Mouse (Mus musculus): Measurements from ENCODE around the gene Sf1. TPM values are rescaled to one million over a fixed set of nuclear protein-coding genes. Genes with fewer than 3 reads are reported as not detected.

Sf1 gene
- polyA plus RNA-seq, 1 experiment from 2014 or later, result 86.7 TPM

DNA sequence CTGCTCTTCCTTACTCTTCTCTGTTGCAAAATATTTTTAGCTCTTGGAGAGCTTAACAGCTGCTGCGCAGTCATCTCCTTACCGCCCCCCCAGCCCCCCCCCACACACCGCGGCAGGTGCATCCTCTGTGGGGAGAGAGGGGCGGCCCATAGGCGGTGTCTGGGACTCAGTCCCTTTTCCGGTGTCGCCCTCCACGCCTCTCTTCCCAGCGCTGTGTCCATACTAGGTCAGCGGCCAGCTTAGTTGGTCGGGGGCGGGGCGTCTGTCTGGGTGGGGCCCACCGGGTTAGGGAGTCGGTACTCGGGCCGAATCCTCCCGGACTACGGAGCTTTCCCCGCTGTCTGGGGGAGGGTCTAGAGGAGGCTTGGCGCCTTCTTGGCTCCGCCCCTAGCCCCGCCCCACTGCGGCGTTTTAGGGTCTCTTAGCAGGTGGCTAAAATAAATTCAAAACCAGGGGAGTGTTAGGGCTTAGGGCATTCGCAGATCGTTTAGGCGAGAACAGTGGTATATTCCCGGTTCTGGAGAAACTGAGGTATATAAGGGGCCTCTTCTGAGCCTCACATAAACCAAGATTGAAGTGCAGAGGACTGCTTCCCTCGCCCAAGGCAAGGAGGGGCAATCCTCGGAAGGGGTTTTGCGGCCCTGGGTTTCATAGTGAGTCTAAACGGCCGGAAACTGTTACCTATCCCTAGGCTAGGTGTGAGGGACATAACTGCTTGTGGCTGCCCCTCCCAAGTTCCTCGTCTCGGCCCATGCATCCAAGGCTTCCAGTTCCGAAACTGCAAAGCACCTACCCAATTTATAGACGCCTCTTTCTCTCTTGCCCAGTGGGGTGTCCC is 35.2 kb downstream of the Sf1 start:
- Histone ChIP-seq H3K9me3 (replicated peaks; ENCODE audit: control insufficient read depth, low read length) (no peaks in the 10 kb centered on the region), H3K27ac (ENCODE audit: low read length) (peak overlapping the region; percentile 77), H3K27me3 (ENCODE audit: control insufficient read depth, insufficient read depth, low read length) (no peaks in the 10 kb centered on the region), H3K9ac (ENCODE audit: low read length) (peak overlapping the region; percentile 61), H3K4me2 (ENCODE audit: low read depth, low read length) (peak overlapping the region; percentile 74), H3K4me3 (ENCODE audit: low read length) (peak overlapping the region; percentile 59), H3K4me1 (ENCODE audit: control insufficient read depth, insufficient read depth, low read length) (peaks cover 27% of the 10 kb centered on the region), H3K36me3 (ENCODE audit: control insufficient read depth, insufficient read depth) (peaks cover 7% of the 10 kb centered on the region)
- WGBS, result under 1% methylated on average over 39 of the region's 39 CpGs
- peak; percentile 50 for ATAC-seq (replicated peaks; ENCODE audit: extremely low read depth, insufficient read depth, low FRiP score)

- Histone ChIP-seq H3K27me3 (ENCODE audit: control insufficient read depth, insufficient read depth, low read length) (no peaks in the 10 kb centered on the region), H3K27ac (ENCODE audit: low read length) (peak within 1 kb of the TSS; percentile 77), H3K36me3 (ENCODE audit: control insufficient read depth, insufficient read depth) (peaks cover 5% of the 10 kb centered on the region), H3K9me3 (replicated peaks; ENCODE audit: control insufficient read depth, low read length) (no peaks in the 10 kb centered on the region), H3K4me3 (ENCODE audit: low read length) (peak within 1 kb of the TSS; percentile 59), H3K9ac (ENCODE audit: low read length) (peak within 1 kb of the TSS; percentile 61), H3K4me2 (ENCODE audit: low read depth, low read length) (peak within 1 kb of the TSS; percentile 74), H3K4me1 (ENCODE audit: control insufficient read depth, insufficient read depth, low read length) (peaks cover 27% of the 10 kb centered on the region)
- ATAC-seq (replicated peaks; ENCODE audit: extremely low read depth, insufficient read depth, low FRiP score), result peak; percentile 28; the same call in 1 of the 2 replicates
- under 1% methylated on average over 82 of the region's 87 CpGs for WGBS
These were observed 36.0 kb downstream of the Sf1 start, which contains the start of gene Rasgrp2 for GRCm38 (mm10) chr19:6399285-6400095. Gene Rasgrp2 (plus strand): TSS chr19:6399340.

- no peak for ATAC-seq (replicated peaks; ENCODE audit: extremely low read depth, insufficient read depth, low FRiP score)
- peak overlapping the region; percentile 77 for H3K27ac ChIP-seq (ENCODE audit: low read length)
These were observed 36.9 kb downstream of the Sf1 start for GRCm38 (mm10) chr19:6400096-6401086.

DNA sequence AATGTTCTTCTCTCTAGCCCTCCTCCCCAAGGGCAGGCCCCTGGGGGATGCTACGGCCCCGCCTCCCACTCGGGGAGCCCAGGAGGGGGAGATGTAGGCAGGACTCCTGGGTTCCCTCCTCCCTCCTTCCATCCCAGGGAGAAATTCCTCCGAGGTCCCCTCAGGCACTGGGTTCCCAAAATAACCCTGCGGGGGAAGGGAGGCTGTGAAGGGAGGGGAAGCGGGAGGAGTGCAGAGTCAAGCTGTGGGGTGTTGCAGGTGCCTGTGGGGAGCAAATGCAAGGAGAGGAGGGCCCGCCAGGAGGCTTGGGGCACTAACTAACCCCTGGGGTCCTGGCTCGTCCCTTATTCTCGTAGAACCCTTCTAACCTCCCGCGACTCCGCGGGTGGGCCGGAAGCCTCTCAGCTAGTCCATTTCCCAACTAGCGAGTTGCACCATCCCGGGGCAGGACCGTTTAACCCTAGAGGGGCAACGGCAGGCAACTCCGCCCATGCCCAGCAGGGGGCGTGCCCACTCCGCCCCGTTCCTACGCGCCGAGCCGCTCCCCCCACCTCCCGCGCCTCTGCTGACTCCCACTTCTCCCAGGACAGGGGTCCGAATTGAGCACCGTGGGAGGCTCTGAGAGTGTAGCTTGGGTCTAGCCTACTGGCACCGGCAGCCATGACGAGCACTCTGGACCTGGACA is 37.8 kb downstream of the Sf1 start:
- Histone ChIP-seq H3K4me1 (ENCODE audit: control insufficient read depth, insufficient read depth, low read length) (peaks cover 27% of the 10 kb centered on the region), H3K4me3 (ENCODE audit: low read length) (peak overlapping the region; percentile 59), H3K9me3 (replicated peaks; ENCODE audit: control insufficient read depth, low read length) (no peaks in the 10 kb centered on the region), H3K27ac (ENCODE audit: low read length) (peak overlapping the region; percentile 61; the same call in 1 of the 2 replicates), H3K9ac (ENCODE audit: low read length) (peak overlapping the region; percentile 61), H3K36me3 (ENCODE audit: control insufficient read depth, insufficient read depth) (peaks cover 2% of the 10 kb centered on the region; the same call in 1 of the 2 replicates), H3K4me2 (ENCODE audit: low read depth, low read length) (peak overlapping the region; percentile 74), H3K27me3 (ENCODE audit: control insufficient read depth, insufficient read depth, low read length) (no peaks in the 10 kb centered on the region)
- under 1% methylated on average over 32 of the region's 32 CpGs for WGBS
- ATAC-seq (replicated peaks; ENCODE audit: extremely low read depth, insufficient read depth, low FRiP score), result peak; percentile 29

More at GRCm38 (mm10) chr19:6400096-6401086, 36.9 kb downstream of the Sf1 start:
- 3% methylated on average over 29 of the region's 29 CpGs for WGBS
- Histone ChIP-seq H3K4me2 (ENCODE audit: low read depth, low read length) (peak overlapping the region; percentile 74), H3K4me1 (ENCODE audit: control insufficient read depth, insufficient read depth, low read length) (peaks cover 27% of the 10 kb centered on the region), H3K4me3 (ENCODE audit: low read length) (peak overlapping the region; percentile 59), H3K9me3 (replicated peaks; ENCODE audit: control insufficient read depth, low read length) (no peaks in the 10 kb centered on the region), H3K36me3 (ENCODE audit: control insufficient read depth, insufficient read depth) (peaks cover 3% of the 10 kb centered on the region; the same call in 1 of the 2 replicates), H3K27me3 (ENCODE audit: control insufficient read depth, insufficient read depth, low read length) (no peaks in the 10 kb centered on the region), H3K9ac (ENCODE audit: low read length) (peak overlapping the region; percentile 61)

DNA sequence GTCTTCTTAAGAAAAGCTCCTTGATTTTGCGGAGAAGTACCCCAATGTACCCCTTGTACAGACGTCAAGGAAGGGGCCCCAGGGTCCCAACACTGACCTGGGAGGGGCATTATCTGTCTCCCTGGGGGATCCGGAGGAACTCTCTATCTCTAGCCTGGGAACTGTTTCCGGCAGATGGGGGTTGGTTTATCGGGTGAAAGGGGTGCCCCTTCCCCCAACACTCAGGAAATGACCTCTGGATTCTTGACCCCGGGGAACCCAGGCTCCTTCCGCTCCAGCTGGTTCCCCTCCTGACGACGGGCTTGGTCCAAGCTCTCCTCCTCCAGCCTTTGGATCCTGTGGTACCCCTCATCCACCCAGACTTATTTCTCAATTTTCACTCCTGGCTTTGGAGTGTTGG is 38.5 kb downstream of the Sf1 start:
- H3K9me3 ChIP-seq (replicated peaks; ENCODE audit: control insufficient read depth, low read length), result no peaks in the 10 kb centered on the region
- H3K27ac ChIP-seq (ENCODE audit: low read length), result peak overlapping the region; percentile 33; the same call in 1 of the 2 replicates
- WGBS, result 10% methylated on average over 9 of the region's 9 CpGs
- H3K9ac ChIP-seq (ENCODE audit: low read length), result peak overlapping the region; percentile 61
- H3K4me3 ChIP-seq (ENCODE audit: low read length), result peak overlapping the region; percentile 59
- H3K27me3 ChIP-seq (ENCODE audit: control insufficient read depth, insufficient read depth, low read length), result no peaks in the 10 kb centered on the region
- H3K4me1 ChIP-seq (ENCODE audit: control insufficient read depth, insufficient read depth, low read length), result peaks cover 27% of the 10 kb centered on the region
- no peaks in the 10 kb centered on the region for H3K36me3 ChIP-seq (ENCODE audit: control insufficient read depth, insufficient read depth)
- H3K4me2 ChIP-seq (ENCODE audit: low read depth, low read length), result peak overlapping the region; percentile 74
- no peak for ATAC-seq (replicated peaks; ENCODE audit: extremely low read depth, insufficient read depth, low FRiP score)

DNA sequence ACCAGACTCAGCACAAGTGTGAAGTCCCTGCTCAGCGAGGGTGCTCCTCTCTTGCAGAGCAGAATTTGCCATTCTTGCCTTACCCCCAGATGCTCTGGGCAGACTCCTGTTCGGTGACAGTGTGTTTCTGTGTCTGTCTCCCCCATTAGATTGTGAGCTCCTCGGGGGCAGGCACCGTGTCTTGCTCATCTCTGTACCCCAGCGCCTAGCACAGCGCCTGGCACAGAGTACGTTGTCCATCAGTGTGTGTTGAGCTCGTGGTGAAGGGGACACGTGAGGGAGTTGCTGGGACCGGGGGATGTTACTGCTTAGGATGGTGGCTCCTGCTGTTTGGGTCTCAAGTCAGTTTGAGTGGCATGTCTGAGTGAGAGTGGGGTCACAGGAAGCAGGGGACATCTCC is 40.4 kb downstream of the Sf1 start:
- Histone ChIP-seq H3K9ac (ENCODE audit: low read length) (no peak overlapping the region), H3K4me2 (ENCODE audit: low read depth, low read length) (no peak overlapping the region), H3K36me3 (ENCODE audit: control insufficient read depth, insufficient read depth) (no peaks in the 10 kb centered on the region), H3K27me3 (ENCODE audit: control insufficient read depth, insufficient read depth, low read length) (no peaks in the 10 kb centered on the region), H3K4me3 (ENCODE audit: low read length) (no peak overlapping the region), H3K9me3 (replicated peaks; ENCODE audit: control insufficient read depth, low read length) (no peaks in the 10 kb centered on the region), H3K4me1 (ENCODE audit: control insufficient read depth, insufficient read depth, low read length) (peaks cover 21% of the 10 kb centered on the region), H3K27ac (ENCODE audit: low read length) (no peak overlapping the region)
- ATAC-seq (replicated peaks; ENCODE audit: extremely low read depth, insufficient read depth, low FRiP score), result no peak
- WGBS, result 83% methylated on average over 10 of the region's 10 CpGs

- no peaks in the 10 kb centered on the region for H3K36me3 ChIP-seq (ENCODE audit: control insufficient read depth, insufficient read depth)
- H3K27me3 ChIP-seq (ENCODE audit: control insufficient read depth, insufficient read depth, low read length), result no peaks in the 10 kb centered on the region
- H3K9me3 ChIP-seq (replicated peaks; ENCODE audit: control insufficient read depth, low read length), result no peaks in the 10 kb centered on the region
- no peak for ATAC-seq (replicated peaks; ENCODE audit: extremely low read depth, insufficient read depth, low FRiP score)
- no peak overlapping the region for H3K4me2 ChIP-seq (ENCODE audit: low read depth, low read length)
- no peak overlapping the region for H3K27ac ChIP-seq (ENCODE audit: low read length)
- no peak overlapping the region for H3K9ac ChIP-seq (ENCODE audit: low read length)
- H3K4me1 ChIP-seq (ENCODE audit: control insufficient read depth, insufficient read depth, low read length), result peaks cover 16% of the 10 kb centered on the region
- no peak overlapping the region for H3K4me3 ChIP-seq (ENCODE audit: low read length)
- WGBS, result 74% methylated on average over 10 of the region's 10 CpGs
These were observed 41.9 kb downstream of the Sf1 start for GRCm38 (mm10) chr19:6405433-6405832.

DNA sequence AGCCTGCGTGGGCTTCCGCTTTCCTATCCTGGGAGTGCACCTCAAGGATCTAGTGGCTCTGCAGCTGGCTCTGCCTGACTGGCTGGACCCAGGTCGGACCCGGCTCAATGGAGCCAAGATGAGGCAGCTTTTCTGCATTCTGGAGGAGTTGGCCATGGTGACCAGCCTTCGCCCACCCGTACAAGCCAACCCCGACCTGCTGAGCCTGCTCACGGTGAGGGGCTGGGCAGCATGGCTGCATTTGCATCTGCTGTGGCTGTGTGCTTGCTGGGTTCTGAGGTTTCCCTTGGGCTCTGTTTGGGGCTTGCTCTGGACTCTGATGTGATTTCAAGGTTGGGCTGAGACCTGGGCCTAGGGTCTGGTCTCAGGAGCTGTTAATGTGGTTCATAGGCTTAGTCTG is 43.6 kb downstream of the Sf1 start:
- no peak overlapping the region for H3K27ac ChIP-seq (ENCODE audit: low read length)
- 81% methylated on average over 8 of the region's 8 CpGs for WGBS
- no peaks in the 10 kb centered on the region for H3K27me3 ChIP-seq (ENCODE audit: control insufficient read depth, insufficient read depth, low read length)
- no peaks in the 10 kb centered on the region for H3K9me3 ChIP-seq (replicated peaks; ENCODE audit: control insufficient read depth, low read length)
- no peaks in the 10 kb centered on the region for H3K36me3 ChIP-seq (ENCODE audit: control insufficient read depth, insufficient read depth)
- H3K9ac ChIP-seq (ENCODE audit: low read length), result no peak overlapping the region
- peaks cover under 1% of the 10 kb centered on the region for H3K4me1 ChIP-seq (ENCODE audit: control insufficient read depth, insufficient read depth, low read length)
- no peak for ATAC-seq (replicated peaks; ENCODE audit: extremely low read depth, insufficient read depth, low FRiP score)
- H3K4me3 ChIP-seq (ENCODE audit: low read length), result no peak overlapping the region
- no peak overlapping the region for H3K4me2 ChIP-seq (ENCODE audit: low read depth, low read length)
